Mouse (Mus musculus) MEL (cell line): ENCODE measurements around the gene Negr1. TPM values are rescaled to one million over a fixed set of nuclear protein-coding genes. Genes with fewer than 3 reads are reported as not detected.

Experiments
- DNase-seq: peaks from one replicate; pipeline ENCODE4 v3.0.0; 2011; ENCODE audit warnings: low read depth, low spot score
- H3K27ac ChIP-seq: 2 replicates; pipeline ENCODE4 v1.5.1; 2012; ENCODE audit warnings: low read depth, mild to moderate bottlenecking, control low read depth, low read length, moderate library complexity; ENCODE audit not compliant: control insufficient read depth
- H3K27me3 ChIP-seq, 2 experiments: fragments of 150-350 bp in 1 of 2; sonication (generic) in 1 of 2; 2 replicates each; pipeline ENCODE4 v1.6.1; 2012; ENCODE audit warnings: low read length in 2 of 2, mild to moderate bottlenecking in 2 of 2, improper control_type of control experiment in 1 of 2, moderate library complexity in 1 of 2; ENCODE audit not compliant: insufficient read depth in 2 of 2, control insufficient read depth in 1 of 2
- H3K36me3 ChIP-seq, 2 experiments: 2 replicates each; pipeline ENCODE4 v1.6.1; 2012 to 2014; ENCODE audit warnings: low read length in 2 of 2, improper control_type of control experiment in 1 of 2, inconsistent platforms in 1 of 2, mild to moderate bottlenecking in 1 of 2; ENCODE audit not compliant: insufficient read depth in 2 of 2, control insufficient read depth in 1 of 2
- H3K4me1 ChIP-seq, 2 experiments: fragments of 150-350 bp in 1 of 2; sonication (generic) in 1 of 2; 2 replicates each; pipeline ENCODE4 v1.6.1; 2012; ENCODE audit warnings: low read length in 2 of 2, improper control_type of control experiment in 1 of 2, mild to moderate bottlenecking in 1 of 2; ENCODE audit not compliant: insufficient read depth in 2 of 2, control insufficient read depth in 1 of 2
- H3K4me3 ChIP-seq, 2 experiments: fragments of 150-350 bp in 1 of 2; sonication (generic) in 1 of 2; 2 replicates each; pipeline ENCODE4 v1.5.1; 2012; ENCODE audit warnings: low read depth in 2 of 2, low read length in 2 of 2, mild to moderate bottlenecking in 2 of 2, moderate library complexity in 2 of 2, control low read depth in 1 of 2, improper control_type of control experiment in 1 of 2; ENCODE audit not compliant: control insufficient read depth in 1 of 2, insufficient read depth in 1 of 2
- H3K79me2 ChIP-seq: 2 replicates; pipeline ENCODE4 v1.6.1; 2012; ENCODE audit warnings: mild to moderate bottlenecking, low read length, moderate library complexity; ENCODE audit not compliant: control insufficient read depth, poor library complexity, insufficient read depth
- H3K9ac ChIP-seq: 2 replicates; pipeline ENCODE4 v1.6.1; 2012; ENCODE audit warnings: low read depth, mild to moderate bottlenecking, control low read depth, low read length, moderate library complexity; ENCODE audit not compliant: control insufficient read depth, poor library complexity, severe bottlenecking
- H3K9me3 ChIP-seq: fragments of 150-350 bp; sonication (generic); replicated peaks from 2 replicates; pipeline ENCODE4 v1.6.1; 2012; ENCODE audit warnings: mild to moderate bottlenecking, low read length, improper control_type of control experiment, moderate library complexity; ENCODE audit not compliant: insufficient read depth
- CHD1 ChIP-seq: IDR thresholded peaks from 2 replicates; pipeline ENCODE4 v1.6.1; 2012; ENCODE audit warnings: low read depth, mild to moderate bottlenecking, inconsistent platforms, low read length, improper control_type of control experiment
- CTCF ChIP-seq, 3 experiments: IDR thresholded peaks in 2 of 3; conservative IDR thresholded peaks in 1 of 3; 2 replicates each; pipeline ENCODE4 v1.5.1; 2011 to 2012; ENCODE audit warnings: low read length in 3 of 3, low read depth in 2 of 3, mild to moderate bottlenecking in 2 of 3, improper control_type of control experiment in 1 of 3, inconsistent platforms in 1 of 3, mixed read lengths in 1 of 3, moderate library complexity in 1 of 3; ENCODE audit not compliant: control insufficient read depth in 1 of 3, insufficient read depth in 1 of 3, poor library complexity in 1 of 3, severe bottlenecking in 1 of 3
- E2F4 ChIP-seq: IDR thresholded peaks from 2 replicates; pipeline ENCODE4 v1.6.1; 2011; ENCODE audit warnings: low read depth, low read length, improper control_type of control experiment, borderline replicate concordance
- ELF1 ChIP-seq: IDR thresholded peaks from 2 replicates; pipeline ENCODE4 v1.6.1; 2014; ENCODE audit warnings: low read depth, mild to moderate bottlenecking, inconsistent platforms, low read length, improper control_type of control experiment, moderate library complexity
- EP300 ChIP-seq, 2 experiments: IDR thresholded peaks; 2 replicates each; pipeline ENCODE4 v1.6.1; 2011; ENCODE audit warnings: improper control_type of control experiment in 2 of 2, low read length in 2 of 2, low read depth in 1 of 2, mild to moderate bottlenecking in 1 of 2
- ETS1 ChIP-seq: IDR thresholded peaks from 2 replicates; pipeline ENCODE4 v1.6.1; 2012; ENCODE audit warnings: low read depth, mild to moderate bottlenecking, inconsistent platforms, low read length, improper control_type of control experiment, moderate library complexity
- GABPA ChIP-seq: IDR thresholded peaks from 2 replicates; pipeline ENCODE4 v1.6.1; 2012; ENCODE audit warnings: low read depth, mild to moderate bottlenecking, inconsistent platforms, low read length, improper control_type of control experiment, moderate library complexity
- GATA1 ChIP-seq: IDR thresholded peaks from 2 replicates; pipeline ENCODE4 v1.6.1; 2011; ENCODE audit warnings: low read depth, low read length, improper control_type of control experiment
- JUND ChIP-seq: IDR thresholded peaks from 2 replicates; pipeline ENCODE4 v1.6.1; 2011; ENCODE audit warnings: low read depth, mild to moderate bottlenecking, improper control_type of control experiment, low read length
- KAT2A ChIP-seq: conservative IDR thresholded peaks from 2 replicates; pipeline ENCODE4 v1.6.1; 2012; ENCODE audit warnings: low read depth, low read length, improper control_type of control experiment, inconsistent platforms
- MAFK ChIP-seq: IDR thresholded peaks from 2 replicates; pipeline ENCODE4 v1.6.1; 2011; ENCODE audit warnings: low read depth, mild to moderate bottlenecking, low read length, improper control_type of control experiment, borderline replicate concordance
- MAX ChIP-seq: IDR thresholded peaks from 2 replicates; pipeline ENCODE4 v1.6.1; 2011; ENCODE audit warnings: low read length, improper control_type of control experiment
- MXI1 ChIP-seq: IDR thresholded peaks from 2 replicates; pipeline ENCODE4 v1.6.1; 2011; ENCODE audit warnings: mild to moderate bottlenecking, low read depth, low read length, improper control_type of control experiment
- MYC ChIP-seq: IDR thresholded peaks from 2 replicates; pipeline ENCODE4 v1.6.1; 2011; ENCODE audit warnings: low read depth, mild to moderate bottlenecking, low read length, improper control_type of control experiment, moderate library complexity
- NELFE ChIP-seq: IDR thresholded peaks from 2 replicates; pipeline ENCODE4 v1.6.1; 2011; ENCODE audit warnings: low read depth, low read length, improper control_type of control experiment
- POLR2A ChIP-seq, 2 experiments: IDR thresholded peaks; 2 replicates each; pipeline ENCODE4 v1.6.1; 2011 to 2012; ENCODE audit warnings: low read length in 2 of 2, mild to moderate bottlenecking in 2 of 2, control low read depth in 1 of 2, improper control_type of control experiment in 1 of 2, low read depth in 1 of 2, moderate library complexity in 1 of 2; ENCODE audit not compliant: control insufficient read depth in 1 of 2, insufficient read depth in 1 of 2, poor library complexity in 1 of 2
- POLR2AphosphoS5 ChIP-seq: IDR thresholded peaks from 2 replicates; pipeline ENCODE4 v1.6.1; 2012; ENCODE audit warnings: low read depth, borderline replicate concordance, mild to moderate bottlenecking, inconsistent platforms, low read length, moderate library complexity, mixed read lengths
- RAD21 ChIP-seq: IDR thresholded peaks from 2 replicates; pipeline ENCODE4 v1.6.1; 2011; ENCODE audit warnings: mild to moderate bottlenecking, low read depth, low read length, improper control_type of control experiment
- RCOR1 ChIP-seq: IDR thresholded peaks from 2 replicates; pipeline ENCODE4 v1.6.1; 2012; ENCODE audit warnings: low read depth, mild to moderate bottlenecking, inconsistent platforms, low read length, improper control_type of control experiment
- SIN3A ChIP-seq: IDR thresholded peaks from 2 replicates; pipeline ENCODE4 v1.6.1; 2012; ENCODE audit warnings: low read length, improper control_type of control experiment, inconsistent platforms
- TAL1 ChIP-seq: IDR thresholded peaks from 2 replicates; pipeline ENCODE4 v1.6.1; 2012; ENCODE audit warnings: mild to moderate bottlenecking, inconsistent platforms, low read length, moderate library complexity, mixed read lengths
- UBTF ChIP-seq: IDR thresholded peaks from 2 replicates; pipeline ENCODE4 v1.6.1; 2012; ENCODE audit warnings: low read depth, mild to moderate bottlenecking, inconsistent platforms, low read length, improper control_type of control experiment, moderate library complexity, borderline replicate concordance; ENCODE audit not compliant: insufficient read depth
- USF2 ChIP-seq, 2 experiments: IDR thresholded peaks; 2 replicates each; pipeline ENCODE4 v1.6.1; 2011 to 2012; ENCODE audit warnings: improper control_type of control experiment in 2 of 2, low read length in 2 of 2, borderline replicate concordance in 1 of 2, inconsistent platforms in 1 of 2, low read depth in 1 of 2, mild to moderate bottlenecking in 1 of 2; ENCODE audit not compliant: insufficient read depth in 1 of 2
- ZKSCAN1 ChIP-seq: IDR thresholded peaks from 2 replicates; pipeline ENCODE4 v1.6.1; 2012; ENCODE audit warnings: low read depth, mild to moderate bottlenecking, inconsistent platforms, low read length, improper control_type of control experiment, moderate library complexity
- ZMIZ1 ChIP-seq: IDR thresholded peaks from 2 replicates; pipeline ENCODE4 v1.6.1; 2012; ENCODE audit warnings: low read depth, mild to moderate bottlenecking, inconsistent platforms, low read length, improper control_type of control experiment, moderate library complexity
- polyA plus RNA-seq, 2 experiments: library from polyadenylated mRNA; stranded (reverse) in 1 of 2; unstranded in 1 of 2; fragments of >175 nt in 1 of 2; fragments of >200 nt in 1 of 2; gene quantifications; 2 replicates each; pipeline versions ENCODE4 v1.2.1 to v1.2.4; 2012; ENCODE audit warnings: low replicate concordance in 2 of 2, low read depth in 1 of 2; ENCODE audit not compliant: insufficient read length in 2 of 2, insufficient read depth in 1 of 2, missing spikeins in 1 of 2
- total RNA-seq: library from RNA; depleted of rRNA; stranded (reverse); fragments of 300-350 nt; gene quantifications from 2 replicates; pipeline ENCODE4 v1.2.3, GENCODE M21; 2012

Negr1 gene
- total and polyA plus RNA-seq, 3 experiments, result not detected

- no peak overlapping the region for H3K4me3 ChIP-seq
- H3K79me2 ChIP-seq, result no peaks in the 10 kb centered on the region
These were observed 315.0 kb downstream of the Negr1 start for GRCm38 (mm10) chr3:156876551-156876950.

GRCm38 (mm10) chr3:156882129-156882528 is 320.5 kb downstream of the Negr1 start:
- Histone ChIP-seq H3K27me3 (no peaks in the 10 kb centered on the region), H3K9me3 (no peaks in the 10 kb centered on the region), H3K27ac (no peak overlapping the region), H3K79me2 (no peaks in the 10 kb centered on the region), H3K36me3 (no peaks in the 10 kb centered on the region), H3K4me3 (no peak overlapping the region), H3K9ac (no peak overlapping the region), H3K4me1 (no peaks in the 10 kb centered on the region)
- TF ChIP-seq E2F4 (no peak), CHD1 (no peak), JUND (no peak), MXI1 (no peak), GATA1 (no peak), USF2 (IDR thresholded peaks at IDR 0.05; ENCODE audit: borderline replicate concordance in 1 of 2, insufficient read depth in 1 of 2, low read depth in 1 of 2, low read length in 2 of 2) (no peak), POLR2A (IDR thresholded peaks at IDR 0.05; ENCODE audit: control insufficient read depth in 1 of 2, insufficient read depth in 1 of 2, low read depth in 1 of 2, low read length in 2 of 2, poor library complexity in 1 of 2) (no peak), ELF1 (no peak), GABPA (no peak), RAD21 (no peak), NELFE (no peak), ETS1 (no peak), KAT2A (no peak), ZMIZ1 (no peak)
- DNase-seq, result no peak

More at GRCm38 (mm10) chr3:156876551-156876950, 315.0 kb downstream of the Negr1 start:
- TF ChIP-seq MYC, result no peak
- no peak for TF ChIP-seq TAL1
- no peak for TF ChIP-seq SIN3A
- TF ChIP-seq E2F4, result no peak
- no peak for TF ChIP-seq POLR2AphosphoS5
- TF ChIP-seq EP300 (IDR thresholded peaks at IDR 0.05; ENCODE audit: low read depth in 1 of 2, low read length in 2 of 2), result no peak
- no peak for TF ChIP-seq MAFK
- TF ChIP-seq CHD1, result no peak
- TF ChIP-seq MAX, result no peak
- no peak for TF ChIP-seq CTCF (IDR thresholded peaks at IDR 0.05 in 2 of 3, conservative IDR thresholded peaks at IDR 0.05 in 1 of 3; ENCODE audit: control insufficient read depth in 1 of 3, insufficient read depth in 1 of 3, low read depth in 2 of 3, low read length in 3 of 3, poor library complexity in 1 of 3, severe bottlenecking in 1 of 3)
- TF ChIP-seq RCOR1, result no peak
- TF ChIP-seq NELFE, result no peak
- TF ChIP-seq UBTF, result no peak
- TF ChIP-seq KAT2A, result no peak
- TF ChIP-seq ZKSCAN1, result no peak
- no peak for TF ChIP-seq ETS1
- Histone ChIP-seq H3K27ac (no peak overlapping the region), H3K36me3 (no peaks in the 10 kb centered on the region), H3K4me1 (no peaks in the 10 kb centered on the region), H3K27me3 (no peaks in the 10 kb centered on the region), H3K9me3 (no peaks in the 10 kb centered on the region), H3K9ac (no peak overlapping the region)
- no peak for DNase-seq
